Mouse (Mus musculus): ENCODE measurements around the gene Elp4.

DNA sequence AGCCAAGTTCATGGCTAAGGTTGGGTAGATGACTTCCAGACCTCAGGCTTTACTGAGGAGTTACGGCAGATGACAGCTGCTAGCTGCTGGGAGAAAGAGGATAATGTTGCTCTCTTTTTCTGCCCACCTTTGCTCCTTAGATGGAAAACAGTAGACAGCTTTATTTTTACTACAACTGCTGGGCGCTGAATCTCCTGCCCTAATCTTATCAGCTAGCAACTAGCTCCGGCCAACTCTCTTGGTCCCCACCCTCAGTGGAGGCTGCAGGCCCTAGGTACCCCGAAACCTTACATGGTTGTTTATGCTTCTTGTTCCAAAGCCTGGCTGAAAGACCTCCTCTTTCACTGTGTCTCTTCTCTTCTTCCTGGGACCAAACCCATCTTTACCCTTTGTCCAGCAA lies 49.5 kb upstream of the Elp4 start:
- TF ChIP-seq CTCF (IDR thresholded peaks at IDR 0.05; ENCODE audit: low read depth, low read length) (no peak), GATA2 (IDR thresholded peaks at IDR 0.05; ENCODE audit: borderline replicate concordance, low read depth, low read length) (no peak)
